11 mouse cellular contexts compared by ENCODE assay signal in the genomic region with DNA sequence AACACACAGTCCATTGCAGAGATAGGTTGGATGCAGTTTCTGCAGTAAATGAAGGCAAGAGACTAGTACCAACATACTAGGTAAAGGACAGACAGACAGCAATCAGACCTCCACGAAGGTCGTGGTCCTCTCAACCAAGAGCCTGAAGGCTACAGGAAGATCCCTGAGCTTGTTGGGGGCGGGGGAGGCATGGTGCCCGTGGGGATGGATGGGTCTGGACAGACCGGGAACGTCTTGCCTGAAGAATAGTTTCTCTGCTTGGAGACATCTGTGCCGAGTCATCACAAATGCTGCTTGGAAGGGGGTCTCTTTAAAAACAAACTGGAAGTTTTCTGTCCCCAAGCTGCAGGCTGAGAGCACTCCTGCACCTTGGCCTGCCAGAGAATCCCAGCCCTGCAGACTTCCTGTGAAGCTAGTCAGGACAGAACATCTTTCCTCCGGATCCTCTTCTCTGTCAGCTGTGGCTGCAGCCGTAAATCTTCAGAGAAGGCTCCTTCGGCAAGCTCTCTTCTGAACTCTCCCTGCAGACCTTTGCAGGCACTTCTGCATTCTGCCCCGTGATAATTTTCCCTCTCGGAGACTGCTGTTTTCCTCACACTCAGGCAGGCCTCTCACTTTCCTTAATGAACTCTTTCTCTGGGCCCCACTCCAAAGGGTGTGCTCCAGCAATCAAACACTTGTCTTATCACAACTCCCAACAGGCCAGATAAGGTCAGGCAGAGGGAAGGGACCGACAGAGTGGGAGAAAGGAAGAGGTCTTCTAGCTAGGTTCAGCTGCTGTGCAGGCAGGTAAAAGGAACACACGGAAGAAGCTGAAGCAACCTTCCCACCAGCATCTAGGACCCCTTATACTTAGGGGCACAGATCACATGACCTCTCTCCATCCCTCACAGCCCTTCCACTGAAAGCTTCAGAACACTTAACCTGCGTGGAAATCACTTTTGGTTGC.
DNase-seq lines count a peak whose midpoint lies in the region; ATAC-seq and TF ChIP-seq lines count a peak whose summit lies in the region.
"Had no signal": no experiment of that assay in that cellular context is flagged by ENCODE, and none has a peak within 500 bp of the region (broad histone marks: within the 10 kb centered on the region; RNA-seq: fewer than 3 reads in every experiment).

No protein-coding gene starts in this region.

- no peak overlapping the region for H3K4me3 ChIP-seq in kidney, postnatal 0 days (replicated peaks; ENCODE audit: low read depth, low read length)
- H3K4me3 ChIP-seq in kidney, adult 2 months (ENCODE audit: insufficient read depth, low read depth, low read length) = no peak overlapping the region
- H3K4me3 ChIP-seq in limb, embryonic 15.5 days = no peak overlapping the region
- H3K4me3 ChIP-seq: midbrain, embryonic 10.5 days had no signal

- DNase-seq in kidney, postnatal 0 days (ENCODE audit: low spot score) = peak; percentile 71
- DNase-seq in kidney, adult 2 months = no peak
- DNase-seq in MEL-GATA-1-ER (ENCODE audit: extremely low read depth, low read depth) = peak; percentile 15
- no peak for DNase-seq in cerebellum, postnatal 36 days
- DNase-seq in spleen, adult 12 weeks (ENCODE audit: low spot score) = no peak
- DNase-seq in urinary bladder, adult 18-20 months (ENCODE audit: low spot score in 2 of 2) = no peak
- DNase-seq: cerebellum, postnatal 10 days; right cerebral cortex, adult 18-20 months had no signal

- no peak for TF ChIP-seq CTCF in kidney, postnatal 0 days (IDR thresholded peaks at IDR 0.05; ENCODE audit: low read depth)
- no peak for TF ChIP-seq CTCF in kidney, adult 2 months (conservative IDR thresholded peaks at IDR 0.05; ENCODE audit: insufficient read depth, insufficient read length, low read depth, low read length)

- no peaks in the 10 kb centered on the region for H3K9me3 ChIP-seq in kidney, postnatal 0 days (replicated peaks; ENCODE audit: low read length)
- no peaks in the 10 kb centered on the region for H3K9me3 ChIP-seq in limb, embryonic 15.5 days

- H3K4me2 ChIP-seq in kidney, postnatal 0 days (ENCODE audit: low read length) = no peak overlapping the region
- H3K4me2 ChIP-seq in limb, embryonic 15.5 days = no peak overlapping the region

- no peaks in the 10 kb centered on the region for H3K4me1 ChIP-seq in kidney, postnatal 0 days (replicated peaks; ENCODE audit: insufficient read depth, low read length)
- H3K4me1 ChIP-seq in kidney, adult 2 months (ENCODE audit: control insufficient read depth, insufficient read depth, low read length) = 0 out of 2 replicates have a peak, but pooled peaks cover 3% of the 10 kb centered on the region
- H3K4me1 ChIP-seq in limb, embryonic 15.5 days = peaks cover 8% of the 10 kb centered on the region; the same call in 1 of the 2 replicates
- H3K4me1 ChIP-seq: midbrain, embryonic 10.5 days had no signal

- 26% methylated on average over 15 of the region's 15 CpGs for WGBS in kidney, postnatal 0 days
- WGBS in kidney, adult 2 months = 30% methylated on average over 15 of the region's 15 CpGs
- WGBS in limb, embryonic 15.5 days = 33% methylated on average over 15 of the region's 15 CpGs

- H3K36me3 ChIP-seq in kidney, postnatal 0 days (ENCODE audit: insufficient read depth, low read length) = no peaks in the 10 kb centered on the region
- no peaks in the 10 kb centered on the region for H3K36me3 ChIP-seq in kidney, adult 2 months (ENCODE audit: control insufficient read depth, insufficient read depth, low read length)
- H3K36me3 ChIP-seq in limb, embryonic 15.5 days = no peaks in the 10 kb centered on the region
- H3K36me3 ChIP-seq: midbrain, embryonic 10.5 days had no signal

- ATAC-seq in kidney, postnatal 0 days (replicated peaks; ENCODE audit: low FRiP score, low read depth) = peak; percentile 36; the same call in 1 of the 2 replicates
- peak; percentile 95 for ATAC-seq in common myeloid progenitor, adult 5-6 weeks (replicated peaks; ENCODE audit: low read depth, poor library complexity, severe bottlenecking)
- no peak for ATAC-seq in limb, embryonic 15.5 days (ENCODE audit: insufficient number of reproducible peaks, low FRiP score, low TSS enrichment, low read depth)

- no peak overlapping the region for H3K9ac ChIP-seq in kidney, postnatal 0 days (ENCODE audit: low read depth, low read length)
- no peak overlapping the region for H3K9ac ChIP-seq in limb, embryonic 15.5 days

- H3K27ac ChIP-seq in kidney, postnatal 0 days = peak overlapping the region; percentile 5; the same call in 1 of the 2 replicates
- no peak overlapping the region; the same call in 1 of the 2 replicates for H3K27ac ChIP-seq in kidney, adult 2 months (ENCODE audit: insufficient read depth, low read depth, low read length)
- peak overlapping the region; percentile 59; the same call in 1 of the 2 replicates for H3K27ac ChIP-seq in limb, embryonic 15.5 days
- H3K27ac ChIP-seq: midbrain, embryonic 10.5 days had no signal

- TF ChIP-seq POLR2A in kidney, adult 2 months (IDR thresholded peaks at IDR 0.05; ENCODE audit: low read depth, low read length) = no peak

- no peaks in the 10 kb centered on the region for H3K27me3 ChIP-seq in kidney, postnatal 0 days (ENCODE audit: insufficient read depth, low read length)
- no peaks in the 10 kb centered on the region for H3K27me3 ChIP-seq in kidney, adult 2 months (replicated peaks; ENCODE audit: control insufficient read depth, insufficient read depth, low read length)
- H3K27me3 ChIP-seq in limb, embryonic 15.5 days = no peaks in the 10 kb centered on the region

Comparison
In these comparisons a context has a peak if more than half of its experiments do, and no peak if none do; other contexts are left out.
1. DNase-seq: peak in kidney, postnatal 0 days (single experiment) and MEL-GATA-1-ER (single experiment); none in kidney, adult 2 months (single experiment), cerebellum, postnatal 36 days (0 of 2), spleen, adult 12 weeks (single experiment) and urinary bladder, adult 18-20 months (0 of 2).